Mouse (Mus musculus): ENCODE results near the gene Phactr1. TPM values are rescaled to one million over a fixed set of nuclear protein-coding genes. Genes with fewer than 3 reads are reported as not detected.

Phactr1 gene
- polyA plus RNA-seq, 1 experiment = 46.9 TPM

- TF ChIP-seq CTCF (IDR thresholded peaks at IDR 0.05; ENCODE audit: borderline replicate concordance, insufficient read depth, low read depth, low read length) (no peak), POLR2A (IDR thresholded peaks at IDR 0.05; ENCODE audit: borderline replicate concordance, insufficient read depth, low read length) (no peak)
- Histone ChIP-seq H3K4me3 (replicated peaks; ENCODE audit: insufficient read depth, low read depth, low read length) (no peak overlapping the region), H3K4me1 (ENCODE audit: control insufficient read depth, insufficient read depth, low read length) (0 out of 2 replicates have a peak, but pooled peaks cover 2% of the 10 kb centered on the region), H3K27ac (ENCODE audit: insufficient read depth, low read length) (no peak overlapping the region), H3K27me3 (ENCODE audit: control insufficient read depth, insufficient read depth, low read length) (no peaks in the 10 kb centered on the region)
- 76% methylated on average over 4 of the region's 4 CpGs for WGBS
- DNase-seq = no peak
Observed at GRCm38 (mm10) chr13:42961561-42961960, 281.1 kb downstream of the Phactr1 start.

GRCm38 (mm10) chr13:42968537-42968936 is 288.1 kb downstream of the Phactr1 start:
- no peak for DNase-seq
- H3K27ac ChIP-seq (ENCODE audit: insufficient read depth, low read length) = no peak overlapping the region
- H3K4me1 ChIP-seq (ENCODE audit: control insufficient read depth, insufficient read depth, low read length) = peaks cover 9% of the 10 kb centered on the region
- H3K4me3 ChIP-seq (replicated peaks; ENCODE audit: insufficient read depth, low read depth, low read length) = no peak overlapping the region
- no peaks in the 10 kb centered on the region for H3K27me3 ChIP-seq (ENCODE audit: control insufficient read depth, insufficient read depth, low read length)
- 88% methylated on average over 4 of the region's 4 CpGs for WGBS
- TF ChIP-seq POLR2A (IDR thresholded peaks at IDR 0.05; ENCODE audit: borderline replicate concordance, insufficient read depth, low read length) (no peak), CTCF (IDR thresholded peaks at IDR 0.05; ENCODE audit: borderline replicate concordance, insufficient read depth, low read depth, low read length) (no peak)

- no peaks in the 10 kb centered on the region for H3K27me3 ChIP-seq (ENCODE audit: control insufficient read depth, insufficient read depth, low read length)
- no peak overlapping the region for H3K4me3 ChIP-seq (replicated peaks; ENCODE audit: insufficient read depth, low read depth, low read length)
- peaks cover 20% of the 10 kb centered on the region for H3K4me1 ChIP-seq (ENCODE audit: control insufficient read depth, insufficient read depth, low read length)
- no peak for TF ChIP-seq CTCF (IDR thresholded peaks at IDR 0.05; ENCODE audit: borderline replicate concordance, insufficient read depth, low read depth, low read length)
- TF ChIP-seq POLR2A (IDR thresholded peaks at IDR 0.05; ENCODE audit: borderline replicate concordance, insufficient read depth, low read length) = no peak
- DNase-seq = peak; percentile 48 to 68
- 12% methylated on average over 3 of the region's 3 CpGs for WGBS
- 0 out of 2 replicates have a peak overlapping the region, but pooled peaks have one; percentile 71 for H3K27ac ChIP-seq (ENCODE audit: insufficient read depth, low read length)
Observed at GRCm38 (mm10) chr13:42973561-42973960, 293.1 kb downstream of the Phactr1 start.

- TF ChIP-seq POLR2A (IDR thresholded peaks at IDR 0.05; ENCODE audit: borderline replicate concordance, insufficient read depth, low read length) (no peak), CTCF (IDR thresholded peaks at IDR 0.05; ENCODE audit: borderline replicate concordance, insufficient read depth, low read depth, low read length) (no peak)
- Histone ChIP-seq H3K4me3 (replicated peaks; ENCODE audit: insufficient read depth, low read depth, low read length) (no peak overlapping the region), H3K27me3 (ENCODE audit: control insufficient read depth, insufficient read depth, low read length) (no peaks in the 10 kb centered on the region), H3K27ac (ENCODE audit: insufficient read depth, low read length) (peak overlapping the region; percentile 71; the same call in 1 of the 2 replicates), H3K4me1 (ENCODE audit: control insufficient read depth, insufficient read depth, low read length) (peaks cover 20% of the 10 kb centered on the region)
- peak; percentile 49 to 73 for DNase-seq
- 27% methylated on average over 2 of the region's 2 CpGs for WGBS
Observed at GRCm38 (mm10) chr13:42973961-42974360, 293.5 kb downstream of the Phactr1 start.

DNA sequence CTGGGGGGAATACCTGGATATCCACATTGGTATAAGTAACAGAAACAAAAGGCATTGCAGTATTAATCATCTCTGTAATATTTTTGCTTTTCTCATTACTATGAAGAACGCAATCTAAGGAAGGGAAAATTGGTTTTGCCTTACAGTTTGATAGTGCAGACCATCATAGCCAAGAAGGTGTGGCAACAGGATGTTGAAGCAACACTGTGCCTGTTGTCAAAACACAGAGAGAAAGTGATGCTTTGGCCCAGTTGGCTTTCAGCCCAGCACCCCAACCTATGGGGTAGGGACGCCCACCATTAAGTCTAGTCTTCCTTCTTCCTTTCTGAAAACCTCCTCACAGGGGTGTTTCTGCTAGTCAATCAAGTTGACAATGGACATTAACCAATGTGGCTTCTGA is 294.1 kb downstream of the Phactr1 start:
- TF ChIP-seq POLR2A (IDR thresholded peaks at IDR 0.05; ENCODE audit: borderline replicate concordance, insufficient read depth, low read length) (no peak), CTCF (IDR thresholded peaks at IDR 0.05; ENCODE audit: borderline replicate concordance, insufficient read depth, low read depth, low read length) (no peak)
- WGBS = 92% methylated on average over 2 of the region's 2 CpGs
- H3K27me3 ChIP-seq (ENCODE audit: control insufficient read depth, insufficient read depth, low read length) = no peaks in the 10 kb centered on the region
- H3K4me1 ChIP-seq (ENCODE audit: control insufficient read depth, insufficient read depth, low read length) = peaks cover 20% of the 10 kb centered on the region
- H3K4me3 ChIP-seq (replicated peaks; ENCODE audit: insufficient read depth, low read depth, low read length) = no peak overlapping the region
- no peak for DNase-seq
- no peak overlapping the region for H3K27ac ChIP-seq (ENCODE audit: insufficient read depth, low read length)

DNA sequence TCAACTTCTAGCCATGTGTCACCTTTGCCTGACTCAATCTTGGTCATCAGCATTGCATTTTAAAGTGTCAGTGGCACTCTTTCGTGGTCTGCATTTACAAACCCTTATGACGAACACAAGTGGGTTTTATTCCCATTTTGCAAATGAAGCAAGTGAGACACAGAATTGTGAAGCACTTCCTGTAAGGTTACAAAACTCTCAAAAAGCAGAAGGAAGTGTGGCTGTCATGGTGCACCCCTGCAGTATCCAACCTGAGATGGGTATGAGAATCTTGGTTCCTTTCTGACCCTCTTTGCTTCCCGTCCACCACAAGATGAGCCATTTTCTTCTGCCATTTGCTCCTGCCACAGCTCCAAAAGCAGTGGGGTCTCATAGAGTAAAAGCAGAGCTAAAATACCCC is 295.7 kb downstream of the Phactr1 start:
- H3K27ac ChIP-seq (ENCODE audit: insufficient read depth, low read length) = no peak overlapping the region
- H3K4me1 ChIP-seq (ENCODE audit: control insufficient read depth, insufficient read depth, low read length) = peaks cover 27% of the 10 kb centered on the region
- 94% methylated on average over 3 of the region's 3 CpGs for WGBS
- DNase-seq = no peak
- H3K27me3 ChIP-seq (ENCODE audit: control insufficient read depth, insufficient read depth, low read length) = no peaks in the 10 kb centered on the region
- no peak overlapping the region for H3K4me3 ChIP-seq (replicated peaks; ENCODE audit: insufficient read depth, low read depth, low read length)
- no peak for TF ChIP-seq POLR2A (IDR thresholded peaks at IDR 0.05; ENCODE audit: borderline replicate concordance, insufficient read depth, low read length)
- TF ChIP-seq CTCF (IDR thresholded peaks at IDR 0.05; ENCODE audit: borderline replicate concordance, insufficient read depth, low read depth, low read length) = no peak

GRCm38 (mm10) chr13:42976967-42977366 is 296.5 kb downstream of the Phactr1 start:
- Histone ChIP-seq H3K4me1 (ENCODE audit: control insufficient read depth, insufficient read depth, low read length) (peaks cover 29% of the 10 kb centered on the region), H3K27me3 (ENCODE audit: control insufficient read depth, insufficient read depth, low read length) (no peaks in the 10 kb centered on the region), H3K4me3 (replicated peaks; ENCODE audit: insufficient read depth, low read depth, low read length) (no peak overlapping the region), H3K27ac (ENCODE audit: insufficient read depth, low read length) (no peak overlapping the region)
- TF ChIP-seq CTCF (IDR thresholded peaks at IDR 0.05; ENCODE audit: borderline replicate concordance, insufficient read depth, low read depth, low read length) (no peak), POLR2A (IDR thresholded peaks at IDR 0.05; ENCODE audit: borderline replicate concordance, insufficient read depth, low read length) (no peak)
- no peak for DNase-seq
- WGBS = 91% methylated on average over 5 of the region's 5 CpGs

DNA sequence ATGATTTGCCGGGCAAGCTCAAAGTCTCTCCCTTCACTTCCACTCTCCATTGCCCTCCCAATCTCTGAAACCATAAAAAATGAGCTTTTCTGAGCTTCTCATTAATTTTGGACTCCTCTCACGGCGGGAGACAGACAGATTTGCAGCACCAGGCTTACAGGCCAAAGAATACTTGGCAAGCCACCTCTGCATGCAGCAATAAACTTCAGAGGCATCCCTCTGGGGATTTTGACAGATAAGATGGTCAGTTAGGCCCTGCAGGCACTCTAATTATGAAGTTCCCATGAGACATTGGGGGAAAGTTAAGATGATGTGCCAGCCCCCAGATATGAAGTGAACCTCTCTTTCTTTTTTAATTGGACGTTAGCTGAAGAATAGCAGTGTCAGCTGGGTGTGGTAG is 300.2 kb downstream of the Phactr1 start:
- Histone ChIP-seq H3K4me3 (replicated peaks; ENCODE audit: insufficient read depth, low read depth, low read length) (no peak overlapping the region), H3K27ac (ENCODE audit: insufficient read depth, low read length) (no peak overlapping the region), H3K27me3 (ENCODE audit: control insufficient read depth, insufficient read depth, low read length) (no peaks in the 10 kb centered on the region), H3K4me1 (ENCODE audit: control insufficient read depth, insufficient read depth, low read length) (peaks cover 9% of the 10 kb centered on the region)
- TF ChIP-seq POLR2A (IDR thresholded peaks at IDR 0.05; ENCODE audit: borderline replicate concordance, insufficient read depth, low read length) = no peak
- TF ChIP-seq CTCF (IDR thresholded peaks at IDR 0.05; ENCODE audit: borderline replicate concordance, insufficient read depth, low read depth, low read length) = no peak
- DNase-seq = peak; percentile 33 to 67
- WGBS = 26% methylated on average over 4 of the region's 4 CpGs

Measured in cerebellum, adult 2 months (tissue).